Mouse (Mus musculus) embryonic fibroblast, embryonic 13.5 days (primary cell): ENCODE measurements around the gene Reps1. TPM values are rescaled to one million over a fixed set of nuclear protein-coding genes. Genes with fewer than 3 reads are reported as not detected.
A peak's percentile ranks its signal among the peaks of the same experiment; 100 is the strongest.

ENCODE experiments used
- H3K27ac ChIP-seq: 2 replicates; pipeline ENCODE4 v1.5.1; 2012; ENCODE audit warnings: low read length, control low read depth, inconsistent platforms; ENCODE audit not compliant: insufficient read depth
- H3K4me1 ChIP-seq: 2 replicates; pipeline ENCODE4 v1.6.1; 2011; ENCODE audit warnings: low read length; ENCODE audit not compliant: control insufficient read depth, insufficient read depth
- H3K4me3 ChIP-seq: 2 replicates; pipeline ENCODE4 v1.5.1; 2011; ENCODE audit warnings: mild to moderate bottlenecking, control low read depth, low read length; ENCODE audit not compliant: insufficient read depth
- CTCF ChIP-seq: IDR thresholded peaks from 2 replicates; pipeline ENCODE4 v1.5.1; 2011; ENCODE audit warnings: mild to moderate bottlenecking, control low read depth, low read length, moderate library complexity, borderline replicate concordance; ENCODE audit not compliant: insufficient read depth
- POLR2A ChIP-seq: IDR thresholded peaks from 2 replicates; pipeline ENCODE4 v1.6.1; 2011; ENCODE audit warnings: low read depth, mild to moderate bottlenecking, control low read depth, low read length, moderate library complexity
- polyA plus RNA-seq: library from polyadenylated mRNA; stranded (reverse); fragments of >200 nt; gene quantifications from 2 replicates; pipeline ENCODE4 v1.2.4, GENCODE M21; 2011; ENCODE audit warnings: low read depth; ENCODE audit not compliant: missing spikeins, insufficient read length

Reps1 gene
- polyA plus RNA-seq, 1 experiment = 57.3 TPM

GRCm38 (mm10) chr10:18060778-18061177 lies 5.1 kb downstream of the Reps1 start:
- TF ChIP-seq CTCF (no peak), POLR2A (no peak)
- H3K27ac ChIP-seq = no peak overlapping the region
- H3K4me3 ChIP-seq = no peak overlapping the region
- H3K4me1 ChIP-seq = peaks cover 10% of the 10 kb centered on the region; the same call in 1 of the 2 replicates

GRCm38 (mm10) chr10:18061533-18061932 lies 5.9 kb downstream of the Reps1 start:
- TF ChIP-seq CTCF (no peak), POLR2A (no peak)
- no peak overlapping the region for H3K27ac ChIP-seq
- H3K4me1 ChIP-seq = peaks cover 10% of the 10 kb centered on the region; the same call in 1 of the 2 replicates
- H3K4me3 ChIP-seq = no peak overlapping the region

GRCm38 (mm10) chr10:18064606-18065228 lies 9.1 kb downstream of the Reps1 start:
- no peak for TF ChIP-seq CTCF
- no peak for TF ChIP-seq POLR2A
- H3K4me3 ChIP-seq = no peak overlapping the region
- no peak overlapping the region for H3K27ac ChIP-seq
- H3K4me1 ChIP-seq = peaks cover 6% of the 10 kb centered on the region; the same call in 1 of the 2 replicates

GRCm38 (mm10) chr10:18066031-18066439 lies 10.4 kb downstream of the Reps1 start:
- no peak overlapping the region for H3K27ac ChIP-seq
- H3K4me3 ChIP-seq = no peak overlapping the region
- H3K4me1 ChIP-seq = peaks cover 8% of the 10 kb centered on the region; the same call in 1 of the 2 replicates
- no peak for TF ChIP-seq CTCF
- TF ChIP-seq POLR2A = no peak

- Histone ChIP-seq H3K4me1 (peaks cover 6% of the 10 kb centered on the region; the same call in 1 of the 2 replicates), H3K27ac (peak overlapping the region; percentile 60; the same call in 1 of the 2 replicates), H3K4me3 (no peak overlapping the region)
- TF ChIP-seq POLR2A = no peak
- TF ChIP-seq CTCF = no peak
Measured at GRCm38 (mm10) chr10:18067761-18068446, 12.2 kb downstream of the Reps1 start.

GRCm38 (mm10) chr10:18068880-18069279 lies 13.2 kb downstream of the Reps1 start:
- Histone ChIP-seq H3K4me1 (peaks cover 6% of the 10 kb centered on the region; the same call in 1 of the 2 replicates), H3K27ac (no peak overlapping the region)

GRCm38 (mm10) chr10:18069576-18069975 lies 13.9 kb downstream of the Reps1 start:
- H3K4me1 ChIP-seq = peaks cover 6% of the 10 kb centered on the region; the same call in 1 of the 2 replicates
- no peak overlapping the region for H3K27ac ChIP-seq
- no peak for TF ChIP-seq CTCF
- no peak for TF ChIP-seq POLR2A
- H3K4me3 ChIP-seq = no peak overlapping the region

More at GRCm38 (mm10) chr10:18068880-18069279, 13.2 kb downstream of the Reps1 start:
- TF ChIP-seq POLR2A (no peak), CTCF (no peak)
- H3K4me3 ChIP-seq = no peak overlapping the region

GRCm38 (mm10) chr10:18070144-18070543 lies 14.5 kb downstream of the Reps1 start:
- Histone ChIP-seq H3K27ac (no peak overlapping the region), H3K4me1 (peaks cover 6% of the 10 kb centered on the region; the same call in 1 of the 2 replicates), H3K4me3 (no peak overlapping the region)
- TF ChIP-seq POLR2A (no peak), CTCF (no peak)

- no peak for TF ChIP-seq CTCF
- no peak for TF ChIP-seq POLR2A
- H3K27ac ChIP-seq = no peak overlapping the region
- H3K4me1 ChIP-seq = peaks cover 6% of the 10 kb centered on the region; the same call in 1 of the 2 replicates
- H3K4me3 ChIP-seq = no peak overlapping the region
Measured at GRCm38 (mm10) chr10:18070616-18071015, 15.0 kb downstream of the Reps1 start.

GRCm38 (mm10) chr10:18072871-18073270 lies 17.2 kb downstream of the Reps1 start:
- Histone ChIP-seq H3K4me1 (peaks cover 5% of the 10 kb centered on the region; the same call in 1 of the 2 replicates), H3K4me3 (no peak overlapping the region), H3K27ac (no peak overlapping the region)
- TF ChIP-seq CTCF (no peak), POLR2A (no peak)
